ENCODE assay signal across 20 mouse cellular contexts in the genomic region with DNA sequence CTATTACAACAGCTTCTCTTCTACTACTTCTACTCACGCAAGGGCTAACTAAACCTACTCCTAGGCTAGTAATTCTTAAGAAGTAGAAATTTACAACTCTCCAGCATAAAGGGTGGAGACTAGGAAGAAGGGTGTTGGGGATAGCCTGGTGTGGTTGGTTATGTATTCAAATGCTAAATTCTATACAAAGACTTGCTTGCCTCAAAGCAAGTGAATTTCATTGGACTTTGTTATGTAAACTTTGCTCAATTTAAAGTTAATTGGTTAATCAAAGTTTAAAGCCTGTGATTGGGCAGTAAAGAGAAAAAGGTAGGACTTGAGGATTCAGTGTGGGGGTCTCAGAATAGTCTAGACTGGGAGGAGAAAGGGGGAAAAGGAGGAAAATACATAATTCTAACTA.
"Had no signal": no experiment of that assay in that cellular context is flagged by ENCODE, and none has a peak within 500 bp of the region (broad histone marks: within the 10 kb centered on the region; RNA-seq: fewer than 3 reads in every experiment).

No protein-coding gene starts in this region.

- ATAC-seq: midbrain, embryonic 16.5 days had no signal

- H3K36me3 ChIP-seq: midbrain, embryonic 10.5 days; neural tube, embryonic 13.5 days; neural tube, embryonic 15.5 days; stomach, embryonic 15.5 days had no signal

- DNase-seq: lung, adult 18-20 months; lung, embryonic 14.5 days; lung, postnatal 10 days; lung, postnatal 4 days; midbrain, embryonic 14.5 days; retina, postnatal 1 day; right cerebral cortex, adult 18-20 months; right cerebral cortex, postnatal 25 days; right cerebral cortex, postnatal 4 days; spleen, adult 18-20 months; thymus, adult 2 months; thymus, postnatal 25 days; thymus, postnatal 4 days had no signal

- H3K4me1 ChIP-seq: midbrain, embryonic 10.5 days; neural tube, embryonic 13.5 days; neural tube, embryonic 15.5 days; stomach, embryonic 15.5 days had no signal

- H3K9ac ChIP-seq: lung, embryonic 14.5 days; neural tube, embryonic 13.5 days; neural tube, embryonic 15.5 days; stomach, embryonic 15.5 days had no signal

- H3K9me3 ChIP-seq: midbrain, embryonic 10.5 days; neural tube, embryonic 13.5 days; neural tube, embryonic 15.5 days; stomach, embryonic 15.5 days had no signal

- H3K4me3 ChIP-seq: midbrain, embryonic 10.5 days; myocyte; neural tube, embryonic 13.5 days; neural tube, embryonic 15.5 days; stomach, embryonic 15.5 days had no signal

- H3K4me2 ChIP-seq: lung, embryonic 14.5 days; neural tube, embryonic 13.5 days; neural tube, embryonic 15.5 days; stomach, embryonic 15.5 days had no signal

- H3K27me3 ChIP-seq: neural tube, embryonic 13.5 days; neural tube, embryonic 15.5 days; stomach, embryonic 15.5 days had no signal

- H3K27ac ChIP-seq: midbrain, embryonic 10.5 days; neural tube, embryonic 13.5 days; neural tube, embryonic 15.5 days; stomach, embryonic 15.5 days; stomach, postnatal 0 days had no signal
